ENCODE assay signal across 17 mouse cellular contexts in genomic region chr10:58350600-58350999, GRCm38 (mm10). TPM values are rescaled to one million over a fixed set of nuclear protein-coding genes. Genes with fewer than 3 reads are reported as not detected.
DNase-seq lines count a peak whose midpoint lies in the region; ATAC-seq and TF ChIP-seq lines count a peak whose summit lies in the region.
"Had no signal": no experiment of that assay in that cellular context is flagged by ENCODE, and none has a peak within 500 bp of the region (broad histone marks: within the 10 kb centered on the region; RNA-seq: fewer than 3 reads in every experiment).

No protein-coding gene starts in this region.

- no peak for DNase-seq in heart, postnatal 0 days (ENCODE audit: low spot score)
- DNase-seq in heart, postnatal 14 days, result no peak
- DNase-seq in CD4-positive helper T cell, adult 2 months (ENCODE audit: low read depth, low spot score), result peak; percentile 39
- DNase-seq in naive thymus-derived CD4-positive, alpha-beta T cell, adult 2 months (ENCODE audit: low read depth), result peak; percentile 35
- DNase-seq in cerebellum, postnatal 36 days, result no peak
- no peak for DNase-seq in right cerebral cortex, postnatal 36 days (ENCODE audit: low spot score in 2 of 2)
- DNase-seq: adrenal gland, adult 2 months; cerebellum, postnatal 25 days; gastrocnemius, postnatal 25 days; kidney, adult 18-20 months; kidney, postnatal 4 days; right cerebral cortex, postnatal 25 days had no signal

- no peak overlapping the region for H3K4me2 ChIP-seq in heart, postnatal 0 days (ENCODE audit: low read depth, low read length)
- H3K4me2 ChIP-seq: forebrain, embryonic 13.5 days; limb, embryonic 15.5 days had no signal

- no peak overlapping the region for H3K9ac ChIP-seq in heart, postnatal 0 days (replicated peaks; ENCODE audit: low read depth, low read length)
- H3K9ac ChIP-seq: forebrain, embryonic 13.5 days; limb, embryonic 15.5 days had no signal

- 0 out of 2 replicates have a peak, but pooled peaks cover 4% of the 10 kb centered on the region for H3K36me3 ChIP-seq in heart, postnatal 0 days (replicated peaks; ENCODE audit: control insufficient read depth, insufficient read depth, low read length)
- H3K36me3 ChIP-seq: limb, embryonic 15.5 days had no signal

- ATAC-seq in heart, postnatal 0 days (ENCODE audit: insufficient read depth, low read depth), result no peak
- peak; percentile 51 for ATAC-seq in granulocyte monocyte progenitor cell, adult 5-6 weeks (replicated peaks; ENCODE audit: poor library complexity, severe bottlenecking)
- ATAC-seq in activated CD4-positive, CD25-positive, alpha-beta regulatory T cell, adult 4 months, result no peak
- ATAC-seq: forebrain, embryonic 13.5 days had no signal

- TF ChIP-seq CTCF in heart, postnatal 0 days (IDR thresholded peaks at IDR 0.05; ENCODE audit: low read depth), result no peak

- H3K4me1 ChIP-seq in heart, postnatal 0 days (ENCODE audit: control insufficient read depth, insufficient read depth), result peaks cover 29% of the 10 kb centered on the region

- intact Hi-C loops in heart, postnatal 14 days (cut with DNase I), result no loop called here

- TF ChIP-seq EP300 in heart, postnatal 0 days (IDR thresholded peaks at IDR 0.05; ENCODE audit: low read depth), result no peak

- 68% methylated on average over 3 of the region's 3 CpGs for WGBS in heart, postnatal 0 days

- no peak overlapping the region for H3K4me3 ChIP-seq in heart, postnatal 0 days (ENCODE audit: low read depth, low read length)
- H3K4me3 ChIP-seq: forebrain, embryonic 13.5 days; left cerebral cortex, adult 2 months; limb, embryonic 15.5 days had no signal

- H3K27me3 ChIP-seq in heart, postnatal 0 days (ENCODE audit: control insufficient read depth, insufficient read depth, low read length), result no peaks in the 10 kb centered on the region
- H3K27me3 ChIP-seq: forebrain, embryonic 13.5 days; limb, embryonic 15.5 days had no signal

- H3K9me3 ChIP-seq in heart, postnatal 0 days (replicated peaks; ENCODE audit: control insufficient read depth, low read length), result no peaks in the 10 kb centered on the region
- H3K9me3 ChIP-seq: forebrain, embryonic 13.5 days; limb, embryonic 15.5 days had no signal

- peak overlapping the region; percentile 31; the same call in 1 of the 2 replicates for H3K27ac ChIP-seq in heart, postnatal 0 days (ENCODE audit: low read depth)
- H3K27ac ChIP-seq: forebrain, embryonic 13.5 days; left cerebral cortex, adult 2 months; limb, embryonic 15.5 days had no signal

RNA-seq across cellular contexts. Expression of gene Lims1, which starts 27.3 kb away (rescaled TPM):
- 177 and 193 TPM in 2 replicates for total RNA-seq in heart, postnatal 0 days (2014; rRNA removed; ENCODE audit: low replicate concordance)
- polyA plus RNA-seq in heart, postnatal 0 days (2015; fragmentation: Nextera tagmentation; extraction: Ambion mirVana), result 211 and 232 TPM in 2 replicates
- 100 to 1,000 TPM; 166 to 183 TPM for total RNA-seq in heart, postnatal 14 days (2021)
- 61.1 and 85.1 TPM in 2 replicates for total RNA-seq in granulocyte monocyte progenitor cell, adult 5-6 weeks (2014; fragmentation: Nextera tagmentation)
- 72.9 and 90.6 TPM in 2 replicates for total RNA-seq in granulocyte monocyte progenitor cell, adult 5-6 weeks (2017)
- polyA plus RNA-seq in activated CD4-positive, CD25-positive, alpha-beta regulatory T cell, adult 4 months (2017; shearing (Covaris generic)), result 10 to 100 TPM; 81.3 to 93.4 TPM

Comparison
In these comparisons a context has a peak if more than half of its experiments do, and no peak if none do; other contexts are left out.
1. DNase-seq: peak in CD4-positive helper T cell, adult 2 months (single experiment) and naive thymus-derived CD4-positive, alpha-beta T cell, adult 2 months (single experiment); none in heart, postnatal 0 days (single experiment), heart, postnatal 14 days (0 of 2), cerebellum, postnatal 36 days (0 of 2) and right cerebral cortex, postnatal 36 days (0 of 2).